Mouse (Mus musculus): ENCODE data around the gene Cpne4. TPM values are rescaled to one million over a fixed set of nuclear protein-coding genes. Genes with fewer than 3 reads are reported as not detected.

Gene Cpne4
- total RNA-seq, 1 experiment from 2014 or later: 0.22 TPM

- no peak for DNase-seq
These were observed 327.1 kb downstream of the Cpne4 start for GRCm38 (mm10) chr9:104874157-104874556.

GRCm38 (mm10) chr9:104877014-104877413 lies 329.9 kb downstream of the Cpne4 start:
- DNase-seq: no peak

DNA sequence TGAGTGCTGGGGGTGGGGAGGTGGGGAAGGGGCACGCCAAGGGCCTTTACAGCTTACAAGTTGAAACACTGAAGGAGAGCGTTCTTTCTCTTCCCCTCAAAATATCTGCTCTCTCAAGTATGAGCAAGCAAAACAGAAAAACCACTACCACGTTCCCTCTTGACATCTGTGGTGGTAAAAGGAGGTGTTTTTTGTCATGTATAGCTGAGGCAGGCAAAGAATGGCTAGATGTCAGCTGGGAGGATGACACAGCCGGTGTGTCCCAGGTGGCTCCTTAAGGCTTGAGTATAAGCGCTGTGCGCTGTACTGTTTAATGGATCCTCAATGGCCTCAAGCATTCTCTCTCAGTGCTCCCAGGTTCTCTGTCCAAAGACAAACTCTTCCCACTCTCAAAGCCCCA lies 331.5 kb downstream of the Cpne4 start:
- DNase-seq: no peak

DNA sequence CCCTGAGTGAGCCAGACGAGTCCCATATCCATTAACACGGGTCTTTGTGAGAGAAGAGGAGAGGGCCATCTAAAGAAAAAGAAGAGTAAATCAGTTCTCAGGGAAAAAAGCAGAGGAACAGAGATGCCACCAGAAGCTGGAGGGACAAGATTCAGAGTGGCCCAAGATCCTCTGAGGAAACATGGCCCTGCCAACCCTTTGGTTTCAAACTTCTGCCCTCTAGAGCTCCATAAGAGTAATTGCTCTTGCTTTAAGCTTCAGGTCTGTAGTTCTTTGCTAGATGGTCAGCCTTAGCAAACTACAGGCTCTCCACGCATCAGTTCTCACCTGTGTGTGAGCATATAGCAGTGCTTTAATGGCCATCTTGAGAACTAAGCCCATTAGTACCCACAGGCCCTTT lies 343.4 kb downstream of the Cpne4 start:
- no peak for DNase-seq

DNA sequence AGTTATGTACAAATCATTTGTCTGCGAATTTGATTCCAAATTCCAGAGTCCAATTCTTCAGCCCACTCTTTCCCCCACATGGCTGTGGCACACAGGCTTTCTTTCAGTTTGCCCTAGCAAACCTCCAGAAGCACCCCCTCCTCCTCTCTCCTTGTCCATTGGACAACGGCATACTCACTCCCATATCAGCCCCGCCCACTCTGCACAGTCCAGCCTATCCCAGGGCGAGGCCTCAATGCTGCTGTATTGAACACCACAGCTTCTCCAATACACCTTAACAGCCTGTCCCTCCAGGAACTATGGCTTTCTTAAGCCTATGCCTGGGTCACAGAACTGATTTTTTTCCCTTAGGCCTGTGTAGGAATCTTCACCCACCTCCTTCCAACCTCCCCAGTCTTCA lies 348.3 kb downstream of the Cpne4 start:
- no peak for DNase-seq

DNA sequence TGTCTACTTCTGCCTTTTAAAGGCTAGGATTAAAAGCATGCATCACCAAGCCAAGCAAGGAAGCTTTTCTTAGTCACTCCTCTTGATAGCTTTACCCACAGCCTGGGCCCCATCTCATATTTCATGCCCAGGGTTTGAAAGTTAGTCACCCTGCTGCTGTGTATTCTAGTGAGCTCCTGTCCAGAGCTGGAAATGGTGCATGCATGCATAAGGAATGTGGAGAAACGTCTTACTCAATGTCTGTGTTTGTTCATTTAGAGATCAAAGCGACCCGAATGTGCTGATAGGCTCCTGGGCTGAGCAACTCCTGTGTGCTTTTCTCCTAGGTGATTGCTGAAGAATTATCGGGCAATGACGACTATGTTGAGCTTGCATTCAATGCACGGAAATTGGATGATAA lies 354.0 kb downstream of the Cpne4 start:
- DNase-seq: no peak

DNA sequence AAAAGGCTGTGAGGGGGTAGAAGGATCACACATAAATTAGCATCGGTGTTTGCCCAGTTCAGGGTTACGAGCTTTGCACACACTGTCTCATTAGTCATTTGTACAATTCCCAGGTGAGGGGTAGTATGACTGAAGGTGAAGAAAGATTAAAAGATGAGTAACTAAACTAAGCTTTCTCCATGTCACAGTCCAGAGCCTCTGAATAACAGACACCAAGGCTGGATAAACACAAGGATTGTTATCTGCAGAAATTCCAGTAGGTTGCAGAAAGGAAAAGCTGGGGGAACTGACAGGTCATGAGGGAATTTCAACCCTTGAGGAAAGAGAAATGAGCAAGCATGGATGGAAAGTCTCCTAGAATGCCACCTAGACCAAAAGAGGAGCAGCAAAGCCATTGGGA lies 354.7 kb downstream of the Cpne4 start:
- DNase-seq: no peak

DNA sequence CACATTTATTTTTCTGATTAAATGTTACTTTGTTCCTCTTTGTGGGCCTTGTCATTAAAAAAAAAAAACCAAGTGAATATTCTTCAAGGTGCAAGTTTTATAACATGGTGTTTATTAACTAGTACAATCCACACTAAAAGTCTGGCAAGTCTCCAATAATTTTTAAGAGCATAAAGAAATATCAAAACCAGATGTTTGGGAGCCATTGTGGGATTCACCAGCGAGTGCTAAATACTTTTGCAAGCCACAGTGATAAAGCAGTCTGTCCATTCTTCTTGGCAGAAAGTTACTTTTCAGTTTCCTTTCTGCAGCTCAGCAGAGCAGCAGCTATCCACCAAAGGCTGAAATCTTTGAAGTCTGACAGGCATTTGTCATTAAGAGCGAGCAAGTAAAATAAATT lies 365.6 kb downstream of the Cpne4 start:
- no peak for DNase-seq

- DNase-seq: no peak
These were observed 366.2 kb downstream of the Cpne4 start for GRCm38 (mm10) chr9:104913327-104913726.

DNA sequence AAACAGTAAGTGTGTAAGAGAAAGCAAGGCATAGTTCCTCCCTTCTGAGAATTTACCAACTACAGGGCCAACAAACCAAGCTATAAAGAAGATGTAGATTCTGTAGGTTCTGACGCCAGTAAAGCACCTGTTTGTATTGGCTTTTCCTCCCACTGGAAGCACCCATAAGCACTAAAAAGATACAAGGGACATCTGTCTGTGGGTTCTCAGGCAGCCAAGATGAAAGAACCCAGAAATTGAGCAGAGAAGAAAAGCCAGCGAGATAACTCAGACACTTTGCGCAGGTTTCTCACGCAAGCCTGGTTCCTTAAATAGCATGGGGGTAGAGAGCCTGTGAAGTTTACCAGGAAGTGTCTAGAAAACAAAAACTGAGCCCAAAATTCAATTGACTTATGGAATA lies 374.1 kb downstream of the Cpne4 start:
- DNase-seq: no peak

DNA sequence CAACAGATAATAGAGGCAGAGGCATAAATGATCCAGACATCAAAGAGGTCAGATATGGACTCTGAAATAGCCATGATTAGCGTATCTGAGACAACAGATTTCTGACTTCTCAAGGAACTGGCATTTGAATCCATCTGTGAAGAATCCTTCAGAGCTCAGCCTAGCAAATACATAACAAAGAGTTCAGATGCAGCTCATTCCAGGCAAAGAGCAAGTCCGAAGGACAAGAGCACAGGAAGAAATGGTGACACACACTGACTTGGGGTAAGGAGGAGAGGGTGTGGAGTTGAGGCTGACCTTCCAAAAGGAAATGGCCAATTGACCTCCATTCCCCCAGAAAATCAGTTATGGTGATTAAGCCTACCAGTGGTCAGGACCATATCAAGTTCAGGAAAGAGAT lies 375.0 kb downstream of the Cpne4 start:
- no peak for DNase-seq

GRCm38 (mm10) chr9:104928806-104929205 lies 381.7 kb downstream of the Cpne4 start:
- DNase-seq: no peak

DNA sequence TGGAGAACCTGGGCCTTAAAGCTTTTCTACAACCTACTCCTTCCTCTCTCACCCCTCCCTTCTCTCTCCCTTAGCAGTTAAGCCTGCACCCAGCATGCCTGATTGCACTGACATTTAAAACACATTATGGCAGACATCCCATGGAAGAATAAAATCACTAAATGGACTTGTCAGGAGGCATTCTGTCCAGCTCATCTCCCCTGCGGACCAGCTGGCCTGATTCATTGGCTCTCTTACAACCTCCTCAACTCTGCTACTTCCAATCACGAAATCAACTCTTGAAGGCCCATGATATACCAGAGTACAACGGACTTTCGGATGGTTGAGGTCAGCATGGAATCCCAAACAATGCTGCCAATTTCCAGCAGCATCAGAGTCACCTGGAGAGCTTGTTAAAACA lies 393.3 kb downstream of the Cpne4 start:
- DNase-seq: no peak

DNA sequence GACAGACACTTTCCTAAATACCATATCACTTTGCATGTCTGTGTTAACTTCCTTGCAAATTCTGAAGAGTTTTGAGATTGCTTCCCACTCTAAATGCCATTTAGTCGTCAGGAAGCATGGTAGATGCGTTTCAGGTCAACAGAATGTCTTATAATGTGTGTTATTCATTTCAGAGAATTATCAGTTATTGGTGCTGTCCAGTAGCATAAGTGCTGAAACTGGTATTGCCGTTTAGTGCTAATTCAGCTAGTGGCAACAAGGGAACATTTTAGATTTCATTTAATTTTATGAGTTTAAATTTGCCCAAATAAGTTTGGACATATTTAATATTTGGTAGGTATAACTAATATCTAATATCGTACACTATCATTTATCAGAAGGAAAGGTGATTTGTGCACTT lies 403.5 kb downstream of the Cpne4 start:
- no peak for DNase-seq

- DNase-seq: no peak
These were observed 405.1 kb downstream of the Cpne4 start for GRCm38 (mm10) chr9:104952176-104952575.

GRCm38 (mm10) chr9:104972828-104973227 lies 425.7 kb downstream of the Cpne4 start:
- DNase-seq: no peak

GRCm38 (mm10) chr9:104981934-104982548 lies 435.0 kb downstream of the Cpne4 start:
- DNase-seq: no peak

DNA sequence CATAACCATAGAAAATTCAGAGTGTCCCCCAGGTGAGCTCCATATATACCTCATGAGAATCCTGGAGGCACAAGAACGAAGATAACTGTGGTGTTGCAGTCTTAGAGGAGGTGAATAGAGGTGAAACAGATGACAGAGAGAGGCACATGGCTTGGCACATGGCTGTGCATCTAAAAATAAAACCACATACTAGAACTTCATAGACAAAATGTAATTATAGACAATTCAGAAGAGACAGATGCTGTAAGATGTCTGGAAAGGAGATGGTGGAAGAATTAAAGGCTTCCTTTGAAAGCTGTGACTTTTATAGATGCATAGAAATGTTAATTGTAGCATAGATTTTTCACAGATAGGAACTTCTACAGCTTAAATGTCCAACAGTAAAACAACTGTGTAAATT lies 451.1 kb downstream of the Cpne4 start:
- no peak for DNase-seq

DNA sequence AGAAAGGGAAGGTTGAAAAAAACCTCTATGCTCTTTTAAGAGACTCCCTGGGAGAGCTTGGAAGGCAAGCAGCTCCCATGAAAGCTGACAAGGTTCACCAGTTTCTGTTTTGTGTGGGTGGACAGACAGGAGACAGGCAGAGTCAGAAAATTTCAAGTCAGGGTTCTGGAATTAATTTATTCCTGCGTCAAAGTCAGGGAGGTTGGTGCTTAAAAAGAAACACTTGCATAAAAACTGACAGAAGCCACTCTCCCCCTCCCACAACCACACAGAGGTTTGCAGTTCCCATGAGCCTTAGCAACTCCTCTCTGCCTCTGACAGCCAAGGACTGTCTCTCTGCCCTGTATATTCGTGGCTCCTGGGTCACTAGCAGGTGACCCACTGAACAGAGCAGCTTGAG lies 463.6 kb downstream of the Cpne4 start:
- no peak for DNase-seq

DNA sequence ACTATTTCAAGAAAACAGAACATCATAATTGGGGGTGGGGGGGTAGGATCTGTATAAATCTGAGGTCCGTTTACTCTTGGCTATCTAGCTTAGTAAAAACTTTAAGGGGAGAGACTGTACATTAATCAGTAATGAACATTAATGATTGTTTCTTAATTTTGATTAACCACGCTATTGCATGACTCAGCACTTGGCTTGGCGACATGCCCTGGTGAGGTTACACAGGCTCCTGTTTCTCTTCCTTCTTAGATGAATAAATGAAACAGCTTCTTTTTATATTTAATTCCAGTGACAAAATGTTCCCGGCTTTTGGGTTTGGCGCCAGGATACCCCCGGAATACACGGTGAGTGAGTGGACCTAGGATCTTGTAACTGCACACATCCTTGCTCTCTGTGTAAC lies 471.1 kb downstream of the Cpne4 start:
- no peak for DNase-seq

- no peak for DNase-seq
These were observed 481.2 kb downstream of the Cpne4 start for GRCm38 (mm10) chr9:105028311-105028710.

DNA sequence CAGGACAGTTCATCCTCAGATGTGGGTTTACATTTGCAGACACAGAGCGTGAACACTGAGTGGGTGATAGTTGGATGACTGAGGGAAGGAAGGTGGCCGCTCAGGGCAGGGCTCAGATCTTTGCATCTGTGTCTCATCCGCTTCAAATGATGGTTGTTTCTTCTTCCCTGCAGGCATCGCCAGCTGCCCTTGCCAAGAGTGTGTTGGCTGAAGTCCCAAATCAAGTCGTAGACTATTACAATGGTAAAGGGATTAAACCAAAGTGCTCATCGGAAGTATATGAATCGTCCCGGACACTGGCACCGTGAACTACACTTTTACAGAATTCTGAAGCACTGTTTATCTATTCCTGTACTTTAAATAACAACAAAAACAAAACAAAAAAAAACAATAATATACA lies 485.5 kb downstream of the Cpne4 start:
- no peak for DNase-seq

DNA sequence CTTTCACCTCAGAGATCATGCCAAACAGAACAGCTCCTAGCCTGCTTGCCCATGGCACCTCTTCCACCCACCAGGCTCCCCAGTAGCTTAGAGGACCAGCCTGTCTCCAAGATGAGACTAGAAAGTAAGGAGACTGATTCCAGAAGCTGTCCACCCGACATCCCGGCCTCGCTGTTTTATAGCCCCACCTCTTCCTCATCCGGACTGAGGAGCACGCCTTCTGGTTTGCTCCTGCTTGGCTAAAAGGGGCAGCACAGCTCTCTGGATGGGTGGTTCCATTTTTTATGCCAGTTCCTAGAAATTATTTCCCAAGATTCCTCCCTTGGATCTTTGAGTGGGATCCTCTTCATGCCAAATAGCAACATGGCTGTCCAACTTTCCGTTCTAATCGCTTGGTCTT lies 486.6 kb downstream of the Cpne4 start:
- DNase-seq: no peak

GRCm38 (mm10) chr9:105037847-105038246 lies 490.8 kb downstream of the Cpne4 start:
- DNase-seq: no peak

DNA sequence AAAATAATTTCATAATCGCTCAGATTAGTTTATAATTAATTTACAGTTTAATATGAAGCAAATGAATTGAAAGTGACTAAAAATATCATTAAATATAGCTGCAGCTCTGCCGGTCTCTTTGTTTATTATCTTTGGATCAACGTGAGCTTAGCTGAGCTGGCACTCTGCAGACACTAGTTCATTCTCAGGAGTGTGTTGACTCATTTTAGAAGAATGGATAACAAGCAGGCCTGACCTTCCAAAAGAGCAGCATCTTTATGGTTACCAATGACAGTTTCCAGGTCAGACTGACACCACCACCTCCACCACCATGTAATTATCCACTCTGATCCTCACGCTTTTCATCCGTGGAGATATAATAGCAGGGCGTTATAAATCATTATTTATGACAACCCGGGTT lies 498.9 kb downstream of the Cpne4 start:
- no peak for DNase-seq
